Mouse (Mus musculus): ENCODE results near the gene Tomm40. TPM values are rescaled to one million over a fixed set of nuclear protein-coding genes. Genes with fewer than 3 reads are reported as not detected.

Tomm40 gene
- polyA plus RNA-seq, 1 experiment = 112 TPM

GRCm38 (mm10) chr7:19719200-19719599 lies 4.0 kb upstream of the Tomm40 start:
- Histone ChIP-seq H3K36me3 (ENCODE audit: control insufficient read depth, insufficient read depth) (no peaks in the 10 kb centered on the region), H3K4me2 (ENCODE audit: low read depth) (no peak overlapping the region), H3K27me3 (ENCODE audit: control insufficient read depth, insufficient read depth, insufficient read length) (no peaks in the 10 kb centered on the region), H3K79me2 (ENCODE audit: control insufficient read depth, insufficient read depth) (peaks cover 8% of the 10 kb centered on the region), H3ac (ENCODE audit: control insufficient read depth, insufficient read length) (no peak overlapping the region), H3K4me3 (no peak overlapping the region)
- TF ChIP-seq TCF3 (IDR thresholded peaks at IDR 0.05; ENCODE audit: insufficient read length, low read depth) = no peak
- no peak for TF ChIP-seq MAX (IDR thresholded peaks at IDR 0.05; ENCODE audit: low read depth)
- no peak for TF ChIP-seq POLR2A (IDR thresholded peaks at IDR 0.05; ENCODE audit: insufficient read length, low read depth)
- no peak for TF ChIP-seq E2F4 (IDR thresholded peaks at IDR 0.05; ENCODE audit: insufficient read depth)
- no peak for TF ChIP-seq TCF12 (IDR thresholded peaks at IDR 0.05; ENCODE audit: insufficient read depth, poor library complexity, severe bottlenecking)
- TF ChIP-seq MYOD1 (IDR thresholded peaks at IDR 0.05; ENCODE audit: control insufficient read depth in 1 of 3, insufficient read length in 2 of 3, low read depth in 2 of 3) = no peak
- TF ChIP-seq POLR2AphosphoS2 (IDR thresholded peaks at IDR 0.05; ENCODE audit: insufficient read length, low read depth) = no peak

GRCm38 (mm10) chr7:19718297-19718952 lies 3.2 kb upstream of the Tomm40 start:
- H3K27me3 ChIP-seq (ENCODE audit: control insufficient read depth, insufficient read depth, insufficient read length) = no peaks in the 10 kb centered on the region
- no peaks in the 10 kb centered on the region for H3K36me3 ChIP-seq (ENCODE audit: control insufficient read depth, insufficient read depth)
- no peak overlapping the region for H3K4me3 ChIP-seq
- H3K79me2 ChIP-seq (ENCODE audit: control insufficient read depth, insufficient read depth) = peaks cover 15% of the 10 kb centered on the region
- no peak overlapping the region for H3K4me2 ChIP-seq (ENCODE audit: low read depth)
- no peak overlapping the region for H3ac ChIP-seq (ENCODE audit: control insufficient read depth, insufficient read length)
- TF ChIP-seq E2F4 (IDR thresholded peaks at IDR 0.05; ENCODE audit: insufficient read depth) (no peak), POLR2AphosphoS2 (IDR thresholded peaks at IDR 0.05; ENCODE audit: insufficient read length, low read depth) (no peak), CEBPB (IDR thresholded peaks at IDR 0.05; ENCODE audit: insufficient read depth, poor library complexity, severe bottlenecking) (no peak), MYOD1 (IDR thresholded peaks at IDR 0.05; ENCODE audit: control insufficient read depth in 1 of 3, insufficient read length in 2 of 3, low read depth in 2 of 3) (no peak), MYOG (IDR thresholded peaks at IDR 0.05; ENCODE audit: control insufficient read depth in 1 of 3, insufficient read depth in 1 of 3, insufficient read length in 2 of 3, low read depth in 2 of 3) (no peak), MAX (IDR thresholded peaks at IDR 0.05; ENCODE audit: low read depth) (no peak), TCF3 (IDR thresholded peaks at IDR 0.05; ENCODE audit: insufficient read length, low read depth) (no peak), REST (IDR thresholded peaks at IDR 0.05; ENCODE audit: insufficient read depth, insufficient read length) (no peak), POLR2A (IDR thresholded peaks at IDR 0.05; ENCODE audit: insufficient read length, low read depth) (no peak), USF1 (IDR thresholded peaks at IDR 0.05; ENCODE audit: low read depth) (no peak)

GRCm38 (mm10) chr7:19717346-19717745 lies 2.1 kb upstream of the Tomm40 start:
- peaks cover 20% of the 10 kb centered on the region for H3K79me2 ChIP-seq (ENCODE audit: control insufficient read depth, insufficient read depth)
- TF ChIP-seq USF1 (IDR thresholded peaks at IDR 0.05; ENCODE audit: low read depth) = no peak
- no peak for TF ChIP-seq POLR2A (IDR thresholded peaks at IDR 0.05; ENCODE audit: insufficient read length, low read depth)
- TF ChIP-seq E2F4 (IDR thresholded peaks at IDR 0.05; ENCODE audit: insufficient read depth) = no peak
- no peak for TF ChIP-seq SRF (IDR thresholded peaks at IDR 0.05; ENCODE audit: control insufficient read depth, insufficient read length, low read depth)
- no peak for TF ChIP-seq CEBPB (IDR thresholded peaks at IDR 0.05; ENCODE audit: insufficient read depth, poor library complexity, severe bottlenecking)
- TF ChIP-seq MYOD1 (IDR thresholded peaks at IDR 0.05; ENCODE audit: control insufficient read depth in 1 of 3, insufficient read length in 2 of 3, low read depth in 2 of 3) = no peak
- no peak for TF ChIP-seq TCF12 (IDR thresholded peaks at IDR 0.05; ENCODE audit: insufficient read depth, poor library complexity, severe bottlenecking)
- no peak for TF ChIP-seq TCF3 (IDR thresholded peaks at IDR 0.05; ENCODE audit: insufficient read length, low read depth)
- no peak for TF ChIP-seq REST (IDR thresholded peaks at IDR 0.05; ENCODE audit: insufficient read depth, insufficient read length)
- no peak for TF ChIP-seq MAX (IDR thresholded peaks at IDR 0.05; ENCODE audit: low read depth)
- no peak for TF ChIP-seq MYOG (IDR thresholded peaks at IDR 0.05; ENCODE audit: control insufficient read depth in 1 of 3, insufficient read depth in 1 of 3, insufficient read length in 2 of 3, low read depth in 2 of 3)
- TF ChIP-seq POLR2AphosphoS2 (IDR thresholded peaks at IDR 0.05; ENCODE audit: insufficient read length, low read depth) = no peak
- peaks cover 5% of the 10 kb centered on the region for H3K36me3 ChIP-seq (ENCODE audit: control insufficient read depth, insufficient read depth)
- no peak overlapping the region for H3ac ChIP-seq (ENCODE audit: control insufficient read depth, insufficient read length)
- H3K4me3 ChIP-seq = no peak overlapping the region
- H3K27me3 ChIP-seq (ENCODE audit: control insufficient read depth, insufficient read depth, insufficient read length) = no peaks in the 10 kb centered on the region
- H3K4me2 ChIP-seq (ENCODE audit: low read depth) = no peak overlapping the region

- peaks cover 20% of the 10 kb centered on the region for H3K79me2 ChIP-seq (ENCODE audit: control insufficient read depth, insufficient read depth)
- H3K4me3 ChIP-seq = peak overlapping the region; percentile 53
- H3K27me3 ChIP-seq (ENCODE audit: control insufficient read depth, insufficient read depth, insufficient read length) = no peaks in the 10 kb centered on the region
- peak overlapping the region; percentile 99 for H3K4me2 ChIP-seq (ENCODE audit: low read depth)
- TF ChIP-seq E2F4 (IDR thresholded peaks at IDR 0.05; ENCODE audit: insufficient read depth) (no peak), USF1 (IDR thresholded peaks at IDR 0.05; ENCODE audit: low read depth) (no peak), POLR2A (IDR thresholded peaks at IDR 0.05; ENCODE audit: insufficient read length, low read depth) (no peak), TCF12 (IDR thresholded peaks at IDR 0.05; ENCODE audit: insufficient read depth, poor library complexity, severe bottlenecking) (no peak), MAX (IDR thresholded peaks at IDR 0.05; ENCODE audit: low read depth) (no peak), REST (IDR thresholded peaks at IDR 0.05; ENCODE audit: insufficient read depth, insufficient read length) (no peak), SRF (IDR thresholded peaks at IDR 0.05; ENCODE audit: control insufficient read depth, insufficient read length, low read depth) (no peak), MYOG (IDR thresholded peaks at IDR 0.05; ENCODE audit: control insufficient read depth in 1 of 3, insufficient read depth in 1 of 3, insufficient read length in 2 of 3, low read depth in 2 of 3) (no peak), TCF3 (IDR thresholded peaks at IDR 0.05; ENCODE audit: insufficient read length, low read depth) (no peak), MYOD1 (IDR thresholded peaks at IDR 0.05; ENCODE audit: control insufficient read depth in 1 of 3, insufficient read length in 2 of 3, low read depth in 2 of 3) (no peak), CEBPB (IDR thresholded peaks at IDR 0.05; ENCODE audit: insufficient read depth, poor library complexity, severe bottlenecking) (no peak), POLR2AphosphoS2 (IDR thresholded peaks at IDR 0.05; ENCODE audit: insufficient read length, low read depth) (no peak)
- no peak overlapping the region for H3ac ChIP-seq (ENCODE audit: control insufficient read depth, insufficient read length)
- peaks cover 11% of the 10 kb centered on the region for H3K36me3 ChIP-seq (ENCODE audit: control insufficient read depth, insufficient read depth)
These were observed 1.6 kb upstream of the Tomm40 start for GRCm38 (mm10) chr7:19716822-19717221.

All from myocyte (in vitro differentiated cells).